Mouse (Mus musculus) urinary bladder, postnatal 4 days (tissue): Measurements from ENCODE around the gene Ctsk.
"Not testable (repeated sequence)": the region's sequence is repeated elsewhere in the genome, so short reads cannot be mapped to it uniquely, and the experiment has no call there.

Experiments
- DNase-seq, 2 experiments: peaks; one replicate each; pipeline ENCODE4 v3.0.0; 2021 to 2022; ENCODE audit warnings: low spot score in 2 of 2

Gene Ctsk

GRCm38 (mm10) chr3:95524673-95525072 lies 25.6 kb downstream of the Ctsk start:
- no peak for DNase-seq

GRCm38 (mm10) chr3:95526111-95526510 lies 27.1 kb downstream of the Ctsk start:
- DNase-seq, result no peak

- DNase-seq, result no peak
Observed at GRCm38 (mm10) chr3:95526622-95527211, 27.7 kb downstream of the Ctsk start, which contains the start of gene Ctss. Gene Ctss (plus strand): TSS chr3:95526786.

- DNase-seq, result no peak
Observed at GRCm38 (mm10) chr3:95529814-95530213, 30.8 kb downstream of the Ctsk start.

GRCm38 (mm10) chr3:95531025-95531424 lies 32.0 kb downstream of the Ctsk start:
- no peak for DNase-seq

- DNase-seq, result no peak
Observed at GRCm38 (mm10) chr3:95533364-95533763, 34.3 kb downstream of the Ctsk start.

- no peak for DNase-seq
Observed at GRCm38 (mm10) chr3:95534927-95535326, 35.9 kb downstream of the Ctsk start.

GRCm38 (mm10) chr3:95538936-95539335 lies 39.9 kb downstream of the Ctsk start:
- DNase-seq, result no peak

- no peak for DNase-seq
Observed at GRCm38 (mm10) chr3:95539837-95540236, 40.8 kb downstream of the Ctsk start.

- DNase-seq, result not testable (repeated sequence)
Observed at GRCm38 (mm10) chr3:95541186-95541585, 42.1 kb downstream of the Ctsk start.

- no peak for DNase-seq
Observed at GRCm38 (mm10) chr3:95542171-95542570, 43.1 kb downstream of the Ctsk start.

GRCm38 (mm10) chr3:95542981-95543380 lies 43.9 kb downstream of the Ctsk start:
- no peak for DNase-seq

- no peak for DNase-seq
Observed at GRCm38 (mm10) chr3:95550176-95550575, 51.1 kb downstream of the Ctsk start.

GRCm38 (mm10) chr3:95553986-95554385 lies 54.9 kb downstream of the Ctsk start:
- DNase-seq, result no peak
